Mouse (Mus musculus): ENCODE measurements around the gene Amelx.

Amelx gene

GRCm38 (mm10) chrX:169187100-169187499 is at the start of gene Amelx:
Gene Amelx (minus strand): TSS chrX:169187200.
- in situ Hi-C loops (cut with MboI), result no loop called here

DNA sequence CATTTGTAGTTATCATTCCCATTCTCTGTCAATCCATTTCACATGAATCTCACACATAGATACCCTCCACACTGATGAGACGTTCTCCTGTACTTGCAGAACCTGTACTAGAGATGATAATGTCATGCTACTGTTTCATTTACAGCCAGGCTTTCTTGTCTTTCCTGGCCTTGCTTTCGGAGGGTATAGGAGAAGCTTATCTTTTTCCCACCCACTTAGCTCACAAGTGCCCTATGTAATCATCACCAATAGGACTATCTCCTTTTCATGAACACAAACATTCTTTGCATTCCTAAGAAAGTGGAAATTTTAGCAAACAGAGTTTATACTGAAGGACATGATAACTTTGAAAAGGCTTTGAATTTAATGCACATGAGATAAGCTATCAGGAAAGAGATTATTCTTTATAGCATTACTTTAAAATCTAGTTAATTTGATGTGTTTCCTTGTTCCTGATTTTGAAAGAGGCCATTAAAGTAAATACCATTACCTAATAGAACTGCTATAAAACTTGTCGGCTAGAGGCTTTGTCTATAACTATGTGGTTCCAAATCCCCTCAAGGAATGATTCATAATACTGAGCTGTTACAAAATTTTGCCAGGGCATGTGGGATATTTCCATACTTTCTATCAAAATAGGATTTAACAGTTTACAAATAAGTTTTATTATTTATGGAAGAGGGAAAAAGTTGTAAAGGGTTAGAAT is 35.5 kb upstream of the Amelx start:
- in situ Hi-C loops (cut with MboI), result no loop called here

- in situ Hi-C loops (cut with MboI), result no loop called here
These were observed 33.1 kb upstream of the Amelx start for GRCm38 (mm10) chrX:169220064-169220463.

DNA sequence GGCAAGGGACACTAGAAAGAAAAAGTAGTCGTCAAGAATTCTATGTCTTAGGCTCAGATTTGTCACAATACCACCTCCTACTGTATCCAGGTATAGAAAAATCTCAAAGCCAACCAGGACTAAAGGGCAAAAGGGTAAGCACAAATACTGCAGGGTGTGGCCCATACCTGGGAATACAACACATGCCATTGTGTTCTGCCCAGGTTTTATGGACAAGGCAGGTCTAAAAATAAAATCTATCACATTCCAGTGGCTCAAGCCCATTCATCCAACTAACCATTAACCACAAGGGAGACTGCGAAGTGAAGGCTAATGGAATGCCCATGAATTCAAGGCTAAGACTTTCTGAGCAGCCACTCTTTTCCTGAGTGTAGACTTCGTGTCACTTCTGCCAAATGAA is 23.0 kb upstream of the Amelx start:
- in situ Hi-C loops (cut with MboI), result no loop called here

DNA sequence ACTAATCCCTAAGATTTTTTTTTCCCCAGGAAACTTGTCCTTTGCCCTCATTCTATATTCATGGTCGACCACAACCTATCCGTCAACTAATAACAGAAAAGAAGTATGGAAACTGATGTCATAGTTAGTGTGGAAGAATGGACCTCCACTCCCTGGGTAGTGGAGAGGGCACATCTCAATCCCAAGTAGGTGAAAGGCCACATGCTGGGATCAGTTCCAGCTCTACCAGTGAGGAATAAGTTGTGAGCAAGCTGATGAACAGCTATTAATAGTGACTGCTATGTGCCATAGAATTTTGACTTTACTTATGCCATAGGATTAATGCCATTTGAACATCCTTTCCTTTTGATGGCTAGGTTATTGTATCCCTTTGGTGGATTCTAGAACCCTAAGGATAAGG is 8.4 kb downstream of the Amelx start:
- in situ Hi-C loops (cut with MboI), result no loop called here

GRCm38 (mm10) chrX:169173796-169174195 is 13.2 kb downstream of the Amelx start:
- in situ Hi-C loops (cut with MboI), result no loop called here

DNA sequence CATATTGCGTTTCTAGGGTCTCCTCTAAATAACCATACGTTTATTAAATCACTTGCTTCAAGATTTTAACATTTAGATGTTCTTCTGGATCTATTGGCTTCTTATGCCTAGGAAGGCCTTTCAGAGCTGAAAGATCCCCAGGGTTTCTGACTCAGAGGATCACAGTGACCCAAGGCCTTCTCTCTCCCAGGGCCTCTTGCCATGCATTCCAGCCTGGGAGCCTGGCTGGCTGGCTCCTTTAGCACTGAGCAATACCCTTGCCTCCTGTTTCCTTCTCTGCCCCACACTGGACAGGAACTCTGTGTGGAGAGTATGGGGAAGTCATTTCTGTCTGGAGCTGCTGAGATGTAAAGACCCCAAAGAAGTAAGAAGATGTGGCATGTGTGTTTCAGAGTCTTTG is 16.0 kb downstream of the Amelx start:
- in situ Hi-C loops (cut with MboI), result no loop called here

DNA sequence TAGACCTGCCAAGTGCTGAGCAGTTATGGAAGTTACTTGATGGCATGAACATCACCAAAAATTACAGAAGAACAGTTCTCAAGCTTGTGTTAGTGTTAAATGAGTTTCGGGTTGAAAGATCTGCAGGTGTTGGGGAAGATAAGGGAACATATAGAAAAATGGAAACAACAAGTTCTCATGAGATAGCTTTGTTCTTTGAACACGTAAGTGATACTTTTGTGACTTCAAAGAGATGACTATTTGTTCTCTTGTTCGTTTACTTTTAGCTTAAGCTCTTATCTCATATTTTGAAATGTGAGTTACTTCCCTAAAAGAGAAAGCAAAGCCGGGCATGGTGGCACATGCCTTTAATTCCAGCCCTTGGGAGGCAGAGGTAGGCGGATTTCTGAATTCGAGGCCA is 28.6 kb downstream of the Amelx start:
- in situ Hi-C loops (cut with MboI), result no loop called here

- in situ Hi-C loops (cut with MboI), result no loop called here
These were observed 33.2 kb downstream of the Amelx start for GRCm38 (mm10) chrX:169153805-169154204.

DNA sequence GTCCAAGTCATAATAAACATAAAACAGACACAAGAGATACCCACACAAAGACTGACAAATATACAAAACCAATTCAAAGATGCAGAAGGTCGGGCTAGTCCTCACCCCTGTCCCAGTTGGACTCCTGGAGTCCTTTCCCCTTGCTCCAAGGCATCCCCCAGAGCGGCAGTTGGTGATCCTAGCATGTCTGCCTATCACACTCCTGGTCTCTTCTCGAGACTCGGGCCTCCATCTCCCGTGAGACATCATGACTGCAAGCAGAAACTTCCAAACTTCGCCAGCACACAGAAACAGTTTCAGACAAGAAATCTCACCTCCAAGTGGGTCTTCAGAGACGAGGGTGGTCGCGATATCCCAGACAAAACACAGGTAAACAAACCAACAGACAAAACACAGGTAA is 46.5 kb downstream of the Amelx start:
- in situ Hi-C loops (cut with MboI), result no loop called here

DNA sequence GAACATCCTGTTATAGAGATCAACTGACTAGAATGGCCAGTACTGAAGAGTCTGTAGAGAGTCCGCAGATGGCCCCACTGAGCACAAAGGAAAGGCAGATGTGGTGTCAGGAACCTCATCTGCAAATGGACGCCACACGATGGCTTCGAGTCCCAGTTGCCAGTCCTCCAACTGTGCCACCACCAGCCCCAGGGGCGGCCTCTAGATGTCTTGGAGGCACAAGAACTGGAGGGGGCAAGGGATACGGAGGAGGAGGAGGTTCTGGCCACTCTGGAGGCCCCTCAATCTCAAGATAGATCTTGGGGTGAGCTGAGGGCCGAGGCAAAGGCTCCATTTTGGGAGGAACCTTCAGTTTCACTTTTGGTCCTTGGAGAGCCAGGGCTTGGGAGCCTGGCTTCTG is 47.2 kb downstream of the Amelx start:
- in situ Hi-C loops (cut with MboI), result no loop called here

Measured in mature B cell (primary cell).